Mouse (Mus musculus): ENCODE measurements at regions not wholly inside any gene's neighbourhood (a gene's known extent, or its start where the extent isn't known, plus 50 kb on each side); places are given as distances from the start of the nearest gene placed in this dataset.

- Histone ChIP-seq H3K4me3 (ENCODE audit: low read depth, low read length) (no peak overlapping the region), H3K4me1 (ENCODE audit: control insufficient read depth, insufficient read depth, low read length) (no peaks in the 10 kb centered on the region), H3K9me3 (replicated peaks; ENCODE audit: control insufficient read depth, low read length) (no peaks in the 10 kb centered on the region), H3K27ac (ENCODE audit: low read depth, low read length) (no peak overlapping the region), H3K36me3 (ENCODE audit: control insufficient read depth, insufficient read depth, low read length) (no peaks in the 10 kb centered on the region), H3K27me3 (replicated peaks; ENCODE audit: control insufficient read depth, insufficient read depth, low read length) (no peaks in the 10 kb centered on the region), H3K4me2 (ENCODE audit: low read length) (no peak overlapping the region), H3K9ac (ENCODE audit: low read length) (no peak overlapping the region)
- 61% methylated on average over 2 of the region's 2 CpGs for WGBS
- DNase-seq (ENCODE audit: low spot score), result no peak
- no peak for ATAC-seq
Measured at GRCm38 (mm10) chr15:72393226-72393625, 1441.1 kb upstream of the Gm6569 start.

- 81% methylated on average over 6 of the region's 6 CpGs for WGBS
- no peak for DNase-seq (ENCODE audit: low spot score)
- no peak overlapping the region for H3K4me2 ChIP-seq (ENCODE audit: low read length)
Measured at GRCm38 (mm10) chr15:72411956-72412355, 1422.4 kb upstream of the Gm6569 start.

More at GRCm38 (mm10) chr15:72411956-72412355, 1422.4 kb upstream of the Gm6569 start:
- no peak overlapping the region for H3K27ac ChIP-seq (ENCODE audit: low read depth, low read length)
- no peak overlapping the region for H3K9ac ChIP-seq (ENCODE audit: low read length)
- H3K4me3 ChIP-seq (ENCODE audit: low read depth, low read length), result no peak overlapping the region
- no peaks in the 10 kb centered on the region for H3K4me1 ChIP-seq (ENCODE audit: control insufficient read depth, insufficient read depth, low read length)
- no peaks in the 10 kb centered on the region for H3K27me3 ChIP-seq (replicated peaks; ENCODE audit: control insufficient read depth, insufficient read depth, low read length)
- ATAC-seq, result no peak
- H3K9me3 ChIP-seq (replicated peaks; ENCODE audit: control insufficient read depth, low read length), result no peaks in the 10 kb centered on the region
- no peaks in the 10 kb centered on the region for H3K36me3 ChIP-seq (ENCODE audit: control insufficient read depth, insufficient read depth, low read length)
